Mouse (Mus musculus) left cerebral cortex, adult 9 months (tissue): ENCODE measurements at regions not wholly inside any gene's neighbourhood (a gene's known extent, or its start where the extent isn't known, plus 50 kb on each side); places are given as distances from the start of the nearest gene placed in this dataset.
"Not testable (repeated sequence)": the region's sequence is repeated elsewhere in the genome, so short reads cannot be mapped to it uniquely, and the experiment has no call there.

Experiments
- DNase-seq, 2 experiments: peaks; one replicate each; pipeline ENCODE4 v3.0.0; 2022; ENCODE audit warnings: low spot score in 2 of 2

- peak; percentile 3 to 72 for DNase-seq
Measured at GRCm38 (mm10) chr9:97297538-97297937, 72.2 kb downstream of the Trim42 start.

- DNase-seq = peak in 1 of 2 experiments; percentile 40
Measured at GRCm38 (mm10) chr9:97295770-97296169, 74.0 kb downstream of the Trim42 start.

- DNase-seq = no peak
Measured at GRCm38 (mm10) chr9:97291870-97292269, 77.9 kb downstream of the Trim42 start.

- no peak for DNase-seq
Measured at GRCm38 (mm10) chr9:97284282-97284802, 85.4 kb downstream of the Trim42 start.

GRCm38 (mm10) chr9:97282090-97282489, 87.7 kb downstream of the Trim42 start:
- DNase-seq = no peak

- DNase-seq = not testable (repeated sequence)
Measured at GRCm38 (mm10) chr9:97275449-97275848, 94.3 kb downstream of the Trim42 start.

- no peak for DNase-seq
Measured at GRCm38 (mm10) chr9:97273891-97274290, 95.9 kb downstream of the Trim42 start.

- DNase-seq = no peak
Measured at GRCm38 (mm10) chr9:97272061-97272460, 97.7 kb downstream of the Trim42 start.

- no peak for DNase-seq
Measured at GRCm38 (mm10) chr9:97247621-97248020, 122.1 kb downstream of the Trim42 start.

- no peak for DNase-seq
Measured at GRCm38 (mm10) chr9:97226074-97226473, 115.1 kb upstream of the Slc25a36 start.

- DNase-seq = no peak
Measured at GRCm38 (mm10) chr9:97224549-97224948, 113.6 kb upstream of the Slc25a36 start.

- no peak for DNase-seq
Measured at GRCm38 (mm10) chr9:97214806-97215205, 103.8 kb upstream of the Slc25a36 start.

- no peak for DNase-seq
Measured at GRCm38 (mm10) chr9:97190321-97190860, 79.4 kb upstream of the Slc25a36 start.

GRCm38 (mm10) chr9:97189646-97190045, 78.7 kb upstream of the Slc25a36 start:
- no peak for DNase-seq

GRCm38 (mm10) chr9:97188616-97189330, 77.8 kb upstream of the Slc25a36 start:
- no peak for DNase-seq

- DNase-seq = no peak
Measured at GRCm38 (mm10) chr9:97173230-97173951, 62.4 kb upstream of the Slc25a36 start.

GRCm38 (mm10) chr9:97172075-97172474, 61.1 kb upstream of the Slc25a36 start:
- peak in 1 of 2 experiments; percentile 40 for DNase-seq

GRCm38 (mm10) chr9:97171484-97171883, 60.5 kb upstream of the Slc25a36 start:
- DNase-seq = no peak

GRCm38 (mm10) chr9:97170836-97171235, 59.9 kb upstream of the Slc25a36 start:
- no peak for DNase-seq

- no peak for DNase-seq
Measured at GRCm38 (mm10) chr9:97162465-97162864, 51.5 kb upstream of the Slc25a36 start.
